Mouse (Mus musculus): ENCODE measurements around the gene Ovca2.
A peak's percentile ranks its signal among the peaks of the same experiment; 100 is the strongest.

Ovca2 gene

DNA sequence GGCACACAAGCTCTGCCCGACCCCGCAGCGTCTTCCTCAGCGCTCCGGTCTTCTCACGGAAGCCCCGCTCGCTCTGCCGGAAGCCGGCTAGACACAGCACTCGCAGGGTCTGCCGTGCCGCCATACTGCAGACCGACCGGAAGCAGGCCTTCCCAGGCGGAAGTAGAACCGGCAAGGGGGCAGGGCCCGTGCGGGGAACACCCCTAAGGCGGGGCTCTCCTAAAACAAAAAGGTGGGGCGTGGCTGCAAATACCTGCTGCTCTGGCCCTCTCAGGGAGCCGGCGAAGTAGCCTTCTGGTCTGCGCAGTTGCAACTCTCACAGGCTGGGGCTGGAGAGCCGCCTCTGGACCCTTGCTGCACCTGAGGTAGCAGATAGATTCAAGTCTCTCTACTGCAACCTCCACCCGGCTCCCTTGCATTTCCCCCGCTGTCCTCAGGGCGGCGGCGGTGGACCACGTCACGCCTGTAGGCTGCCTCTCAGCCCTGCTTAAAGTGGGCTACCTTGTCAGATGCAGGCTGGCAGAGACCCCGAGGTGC, at the start of gene Ovca2:
TSS of gene Ovca2 (minus strand) at position 164 of the 537 bp plus-strand sequence.
- peak; percentile 92 for DNase-seq (ENCODE audit: low spot score)

DNA sequence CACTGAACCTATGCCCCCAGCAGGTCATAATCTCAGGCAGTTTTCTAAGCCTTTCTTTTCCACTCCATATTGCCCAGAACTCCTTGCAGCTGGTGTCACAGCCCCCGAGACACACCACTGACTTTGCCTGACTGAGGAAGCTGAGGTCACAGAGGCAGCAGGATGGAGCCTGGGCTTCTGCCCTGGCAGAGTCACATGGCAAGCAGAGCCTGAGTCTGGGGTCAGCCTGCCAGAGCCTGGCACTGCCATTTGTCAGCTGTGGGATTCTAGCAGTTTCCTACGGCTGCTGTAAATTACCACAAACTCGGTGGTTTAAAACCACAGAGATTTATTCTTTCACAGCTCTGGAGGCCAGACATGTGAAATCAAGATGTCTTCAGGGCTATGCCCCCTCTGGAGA, 49.0 kb upstream of the Ovca2 start:
- no peak for DNase-seq (ENCODE audit: low spot score)

DNA sequence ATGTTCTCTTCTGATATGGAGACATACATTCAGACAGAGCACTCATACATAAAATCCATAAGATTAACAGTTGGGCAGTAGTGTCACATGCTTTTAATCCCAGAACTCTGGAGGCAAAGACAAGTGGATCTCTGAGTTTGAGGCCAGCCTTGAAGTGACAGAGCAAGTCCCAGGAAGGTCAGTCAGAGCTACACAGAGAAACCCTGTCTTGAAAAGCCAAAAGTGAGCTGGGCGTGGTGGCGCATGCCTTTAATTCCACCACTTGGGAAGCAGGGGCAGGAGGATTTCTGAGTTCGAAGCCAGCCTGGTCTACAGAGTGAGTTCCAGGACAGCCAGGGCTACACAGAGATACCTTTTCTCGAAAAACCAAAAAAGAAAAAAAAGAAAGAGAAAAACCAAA, 46.2 kb upstream of the Ovca2 start:
- DNase-seq (ENCODE audit: low spot score), result no peak

DNA sequence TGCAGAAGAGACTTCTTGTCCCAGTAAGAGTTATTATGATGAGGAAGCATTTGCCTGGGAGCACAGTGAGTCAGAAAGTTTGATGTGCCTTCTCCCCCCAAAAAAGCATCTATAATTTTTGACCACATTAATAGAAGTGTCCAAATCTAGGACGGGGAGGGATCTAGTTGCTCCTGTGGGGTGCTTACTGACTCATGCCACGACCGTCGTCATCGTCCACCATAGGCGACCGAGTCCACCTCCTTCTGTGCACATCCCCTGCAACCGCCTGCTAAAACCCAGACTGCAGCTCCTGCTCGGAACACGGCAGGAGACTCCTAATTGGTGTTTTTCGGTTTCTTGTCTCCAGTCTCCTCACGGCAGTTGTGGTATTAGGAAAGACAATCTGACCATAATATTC, 45.4 kb upstream of the Ovca2 start:
- DNase-seq (ENCODE audit: low spot score), result no peak

DNA sequence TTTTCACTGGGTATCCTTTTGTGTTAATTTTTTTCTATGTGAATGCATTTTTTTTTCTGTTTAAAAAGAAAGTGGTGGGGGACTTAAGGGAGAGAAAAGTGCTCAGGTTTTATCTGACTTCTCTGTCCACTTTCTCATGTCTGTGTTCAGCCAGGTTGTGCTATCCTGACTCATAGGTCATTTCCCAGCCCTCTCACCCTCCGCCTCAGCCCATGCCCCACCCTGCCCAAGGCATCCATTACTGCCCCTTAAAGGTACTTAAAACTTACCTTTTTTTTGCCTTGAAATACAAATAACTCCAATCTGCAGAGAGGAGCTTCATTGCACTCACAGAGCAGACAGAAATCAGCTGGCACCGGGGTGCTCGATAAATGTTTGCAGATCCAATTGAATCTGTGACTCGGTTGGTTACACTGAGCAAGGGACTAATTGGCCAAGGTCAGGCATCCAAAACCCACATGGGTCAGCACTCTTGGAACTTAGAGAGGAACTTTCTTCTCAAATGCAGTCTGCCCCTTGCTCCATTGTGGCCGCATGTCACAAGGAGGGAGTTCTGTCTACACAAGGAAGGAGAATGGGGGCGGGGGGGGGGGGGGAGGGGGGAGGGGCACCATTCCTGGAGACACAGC, 42.0 kb upstream of the Ovca2 start:
- no peak for DNase-seq (ENCODE audit: low spot score)

DNA sequence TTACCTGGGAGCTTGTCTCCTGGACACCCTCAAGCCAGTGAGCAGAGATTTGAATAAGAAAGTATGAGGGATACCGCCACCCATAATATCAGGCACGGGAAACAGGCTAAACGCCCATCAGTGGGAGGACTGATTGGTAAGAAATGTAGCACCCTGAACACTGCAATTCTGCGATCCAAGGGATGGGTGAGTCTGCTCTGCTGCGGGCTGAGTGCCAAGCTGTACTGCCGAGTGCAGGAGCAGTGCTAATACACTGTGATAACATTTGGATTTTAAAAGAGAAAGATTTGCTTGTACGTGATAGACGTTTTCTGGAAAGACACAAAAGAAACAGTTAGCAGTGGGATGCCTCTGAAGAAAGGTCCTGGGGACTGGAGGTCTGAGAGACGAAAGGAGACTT, 41.5 kb upstream of the Ovca2 start:
- no peak for DNase-seq (ENCODE audit: low spot score)

DNA sequence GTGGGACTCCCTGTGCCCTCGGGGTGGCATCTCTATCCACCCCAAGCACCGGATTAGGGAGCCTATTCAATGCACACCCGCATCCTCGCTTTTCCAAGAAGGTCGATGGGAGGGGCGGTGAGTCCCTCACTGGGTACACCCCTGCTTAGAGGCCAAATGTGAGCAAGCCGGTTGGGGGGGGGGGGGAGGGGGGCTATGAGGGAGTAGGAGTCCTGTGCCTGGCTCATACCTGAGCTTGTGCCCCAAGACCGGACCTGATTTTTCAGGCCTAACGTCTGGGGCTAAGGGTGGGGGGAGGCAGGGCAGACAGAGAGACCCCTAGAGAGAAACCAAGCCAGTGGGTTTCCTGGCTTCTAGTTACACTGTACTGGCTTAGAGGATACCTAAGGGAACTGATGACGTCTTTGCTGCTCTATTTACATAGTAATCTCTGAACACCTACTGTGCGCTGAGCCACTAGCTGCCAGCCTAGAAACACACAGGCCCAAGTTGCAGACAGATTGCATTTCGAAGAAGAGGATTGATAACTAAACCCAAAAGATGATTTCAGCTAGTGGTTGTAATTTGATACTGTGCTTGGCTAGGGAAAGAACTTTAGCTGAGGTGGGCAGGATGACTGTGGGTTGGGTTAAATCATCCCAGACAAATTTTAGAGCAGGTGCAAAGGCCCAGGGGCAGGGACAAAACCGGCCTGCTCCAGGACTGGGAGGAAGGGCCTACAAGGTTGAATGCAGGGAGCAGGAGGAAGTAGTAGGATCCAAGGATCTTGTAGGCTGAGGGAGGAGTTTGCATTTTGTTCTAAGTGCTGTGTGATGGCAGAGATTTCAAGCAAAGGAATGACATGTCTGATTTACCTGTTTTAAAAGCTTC, 35.7 kb upstream of the Ovca2 start:
- no peak for DNase-seq (ENCODE audit: low spot score)

DNA sequence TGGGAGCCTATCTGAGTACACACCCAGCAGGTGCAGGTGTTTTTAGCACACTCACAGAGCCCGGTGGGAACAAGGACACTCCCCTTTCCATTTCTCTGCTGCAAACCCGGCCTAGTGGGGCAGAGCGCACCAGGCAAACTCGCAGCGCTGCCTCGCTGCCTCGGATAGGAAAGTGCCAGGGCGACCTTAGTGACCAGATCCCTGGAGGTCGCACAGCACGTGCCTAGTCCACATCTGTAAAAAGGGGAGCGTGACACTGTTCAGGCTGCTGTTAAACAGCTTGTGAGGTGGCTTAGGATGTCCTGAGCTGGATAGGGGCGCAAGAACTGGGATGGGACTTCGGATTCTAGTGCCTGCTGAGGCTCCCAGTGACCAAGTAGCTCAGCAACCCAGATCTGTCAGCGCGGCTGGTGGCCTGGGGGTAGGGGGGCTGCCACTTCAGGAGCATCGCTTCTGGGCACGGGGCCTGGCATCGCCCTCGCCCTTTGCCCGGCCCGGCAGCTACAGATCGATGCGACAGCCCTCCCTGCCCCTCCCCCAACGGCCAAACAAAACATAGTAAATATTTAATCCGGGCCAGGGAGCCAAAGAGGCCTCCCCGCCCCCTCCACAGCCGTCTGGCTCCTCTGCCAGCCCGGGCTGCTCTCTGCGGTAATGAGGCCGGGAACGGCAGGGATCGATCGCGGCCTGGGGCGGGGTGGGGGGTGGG, 34.9 kb upstream of the Ovca2 start:
- DNase-seq (ENCODE audit: low spot score), result peak; percentile 63

DNA sequence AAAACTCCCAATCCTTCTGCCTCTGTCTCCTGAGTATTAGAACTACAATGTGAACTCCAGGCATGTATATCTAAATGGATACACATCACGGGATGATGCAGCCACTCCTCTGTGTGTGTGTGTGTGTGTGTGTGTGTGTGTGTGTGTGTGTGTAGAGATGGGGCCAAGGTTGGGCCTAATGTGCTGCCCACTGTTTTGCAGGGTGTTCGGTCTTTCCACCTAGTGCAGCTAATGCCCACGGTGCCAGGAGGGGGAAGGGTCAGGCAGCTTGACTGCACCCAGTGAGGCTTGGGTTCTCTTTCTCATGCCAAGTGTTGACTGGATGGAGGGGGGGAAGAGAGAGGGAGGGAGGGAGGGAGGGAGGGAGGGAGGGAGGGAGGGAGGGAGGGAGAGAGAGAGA, 34.2 kb upstream of the Ovca2 start:
- no peak for DNase-seq (ENCODE audit: low spot score)

DNA sequence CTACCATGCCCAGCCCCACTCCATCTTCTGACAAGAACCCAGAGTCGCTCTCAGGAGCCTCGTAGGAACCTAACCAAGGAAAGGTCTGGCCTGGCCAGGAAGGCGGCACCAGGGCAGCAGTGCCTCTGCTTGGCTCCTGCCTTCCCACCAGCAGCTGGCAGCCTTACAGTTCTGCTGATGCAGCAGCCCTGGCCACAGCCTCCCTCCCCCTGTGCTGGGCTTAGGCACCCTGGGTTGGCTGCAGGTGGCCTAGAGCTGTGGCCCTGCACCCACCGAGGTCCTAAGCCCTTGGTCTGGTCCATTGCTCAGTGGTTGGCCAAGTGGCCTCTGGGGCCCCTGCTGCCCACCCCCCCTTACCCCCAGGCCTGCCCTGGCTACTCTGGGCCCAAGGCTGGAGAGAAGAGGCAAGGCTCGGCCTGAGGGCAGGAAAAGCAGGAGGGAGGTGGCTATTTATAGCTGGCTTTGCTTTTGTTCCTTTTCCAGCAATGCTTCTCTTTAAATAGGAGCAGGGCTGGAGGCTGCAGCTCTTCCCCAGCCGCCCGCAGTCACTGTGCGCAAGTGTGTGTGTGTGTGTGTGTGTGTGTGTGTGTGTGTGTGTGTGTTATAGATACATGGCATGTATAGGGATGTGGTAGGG, 33.5 kb upstream of the Ovca2 start:
- DNase-seq (ENCODE audit: low spot score), result no peak

DNA sequence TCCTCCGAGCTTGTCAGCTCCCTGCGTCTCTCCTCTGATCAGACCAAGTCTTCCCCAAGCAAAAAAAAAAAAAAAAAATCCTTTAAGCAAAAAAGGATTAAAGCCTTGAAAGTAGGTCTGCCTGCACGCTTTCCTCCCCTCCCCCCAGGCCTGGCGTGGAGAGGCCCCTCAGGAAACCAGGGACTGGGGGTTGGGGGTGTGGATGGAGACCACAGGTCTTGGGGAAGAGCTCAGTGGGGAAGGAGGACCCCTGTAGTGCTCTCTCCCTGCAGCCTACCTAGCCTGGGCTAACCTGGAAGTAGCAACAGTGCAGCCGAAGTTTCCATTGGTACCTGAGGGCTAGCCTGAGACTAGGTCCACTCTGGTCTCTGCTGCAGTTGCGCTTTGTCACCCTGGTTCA, 32.1 kb upstream of the Ovca2 start:
- no peak for DNase-seq (ENCODE audit: low spot score)

DNA sequence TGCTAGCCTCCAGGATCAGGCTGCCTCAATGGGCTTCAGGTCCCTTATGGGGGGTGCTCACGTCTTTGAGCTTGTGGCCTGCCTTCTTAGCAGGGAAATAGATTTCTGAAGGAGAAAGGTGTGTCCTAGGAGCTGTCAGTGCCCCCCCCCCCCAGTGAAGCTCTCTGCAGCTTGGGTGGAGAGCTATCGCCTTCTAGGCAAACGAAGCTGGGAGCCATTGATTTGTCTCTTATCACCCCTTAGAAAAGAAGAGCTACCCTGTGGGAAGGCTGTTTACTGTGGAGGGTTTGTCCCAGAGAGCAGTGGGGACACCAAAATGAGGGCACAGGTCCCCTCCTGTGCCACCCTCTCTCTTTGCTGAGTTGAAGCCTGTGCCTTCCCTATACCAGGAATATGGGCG, 31.5 kb upstream of the Ovca2 start:
- no peak for DNase-seq (ENCODE audit: low spot score)

DNA sequence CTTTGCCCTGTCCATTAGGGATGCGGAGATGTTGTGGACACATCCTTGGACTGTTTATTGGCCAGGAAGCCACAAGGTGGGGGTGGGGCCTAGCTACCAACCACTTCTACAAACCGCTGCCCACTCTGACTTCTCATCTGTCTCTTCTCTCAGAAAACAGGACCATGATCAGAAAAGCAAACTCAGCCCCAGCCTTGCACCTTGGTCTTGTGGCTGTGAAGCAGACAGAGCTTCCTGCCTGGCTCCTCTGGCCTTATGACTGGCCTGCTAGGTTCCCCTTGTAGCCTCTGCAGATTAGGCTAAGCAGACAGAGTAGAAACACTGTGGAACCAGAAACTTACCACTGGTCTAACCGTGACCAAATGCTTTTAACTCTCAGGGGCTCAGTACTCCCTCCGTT, 30.7 kb upstream of the Ovca2 start:
- no peak for DNase-seq (ENCODE audit: low spot score)

DNA sequence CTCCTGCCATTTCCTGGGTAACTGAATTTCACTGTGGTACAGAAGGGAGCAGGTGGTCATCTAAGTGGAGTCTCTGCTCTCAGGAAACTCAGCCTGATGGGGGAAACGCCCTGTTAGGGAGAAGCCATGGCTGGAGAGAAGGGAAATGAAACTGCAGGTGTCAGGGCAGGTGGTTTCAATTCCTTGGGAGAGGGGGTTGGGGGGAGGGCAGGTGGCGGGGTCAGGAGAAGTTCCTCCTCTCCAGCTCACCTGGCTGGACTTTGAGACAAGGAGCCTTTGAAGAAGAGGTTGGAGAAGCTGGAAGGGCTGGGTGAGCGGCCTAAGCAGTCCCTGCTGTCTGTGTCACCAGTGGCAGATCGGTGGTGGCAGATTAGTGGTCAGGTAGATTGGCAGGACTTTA, 27.7 kb upstream of the Ovca2 start:
- no peak for DNase-seq (ENCODE audit: low spot score)

DNA sequence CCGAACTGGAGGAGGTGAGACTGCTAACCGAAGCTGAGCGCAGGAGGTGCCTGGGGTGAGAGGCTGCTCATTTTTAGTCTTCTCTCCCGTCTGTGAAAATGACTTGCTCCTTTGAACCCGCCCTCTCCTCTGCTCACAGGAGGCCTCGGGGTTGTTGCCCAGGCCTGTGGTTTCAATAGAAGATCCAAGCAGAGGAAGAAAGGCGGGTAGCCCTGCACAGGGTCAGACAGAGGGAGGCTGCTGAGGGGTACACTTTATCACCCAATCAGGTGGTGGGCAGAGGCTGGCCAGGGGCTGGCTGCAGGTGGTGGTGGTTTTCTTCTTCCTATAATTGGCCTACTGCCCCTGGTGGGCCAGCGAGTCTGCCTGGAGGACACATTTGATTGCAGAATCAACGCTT, 25.8 kb upstream of the Ovca2 start:
- DNase-seq (ENCODE audit: low spot score), result no peak

DNA sequence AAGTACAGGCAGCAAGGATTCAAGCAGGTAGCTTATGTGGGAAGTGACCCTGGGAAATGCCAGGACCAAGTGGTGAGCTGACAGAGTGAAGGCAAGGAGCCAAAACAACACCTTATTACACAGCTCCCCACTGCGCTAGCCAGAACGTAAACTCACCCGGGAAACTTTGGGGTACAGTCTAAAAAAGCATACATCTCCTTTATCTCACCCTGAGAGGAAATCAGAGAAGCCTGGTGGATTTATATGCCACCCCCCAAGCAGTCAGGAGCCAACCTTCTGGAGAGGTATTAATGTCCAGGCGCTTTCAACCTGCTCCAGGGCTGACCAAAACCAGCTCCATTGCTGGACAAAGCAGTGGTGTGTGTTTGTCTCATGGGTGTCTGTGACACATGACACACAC, 25.3 kb upstream of the Ovca2 start:
- DNase-seq (ENCODE audit: low spot score), result no peak

DNA sequence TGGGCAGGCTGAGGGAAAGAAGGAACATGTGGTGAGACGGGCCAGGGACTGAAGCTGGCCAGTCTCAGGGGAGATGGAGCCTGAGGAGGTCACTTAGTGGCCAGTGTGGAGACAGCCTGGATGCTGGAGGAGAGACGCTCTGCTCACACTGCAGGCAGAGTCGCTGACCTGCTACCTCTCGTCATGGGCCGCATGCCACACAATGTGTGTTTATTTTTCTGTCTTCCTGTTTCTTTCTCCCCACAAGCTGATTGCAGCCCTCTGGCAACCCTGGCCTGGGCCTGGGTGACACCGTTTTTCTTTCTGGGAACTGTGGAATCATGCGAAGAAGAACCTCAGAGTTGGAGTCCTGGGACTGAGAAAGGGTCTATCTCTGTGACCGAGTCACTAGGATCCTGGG, 23.1 kb upstream of the Ovca2 start:
- DNase-seq (ENCODE audit: low spot score), result no peak

DNA sequence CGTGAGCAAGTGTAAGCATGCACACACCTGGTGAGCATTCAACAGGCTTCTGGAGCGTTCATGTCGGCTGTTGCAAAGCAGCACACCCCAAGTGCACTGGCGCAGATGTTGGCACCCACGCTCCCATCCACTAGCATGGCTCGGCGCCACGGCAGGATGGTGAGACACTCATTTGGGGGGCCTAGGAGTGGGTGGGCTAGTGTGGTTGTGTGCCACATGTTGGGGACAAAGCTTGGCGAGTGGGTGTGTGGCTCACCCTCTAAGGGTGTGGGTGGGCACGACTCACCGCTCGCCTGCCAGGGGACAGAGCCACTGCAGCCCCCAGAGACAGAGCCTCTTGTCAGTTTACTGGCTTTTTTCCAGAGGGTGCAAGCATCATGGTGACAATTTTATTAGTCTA, 22.3 kb upstream of the Ovca2 start:
- DNase-seq (ENCODE audit: low spot score), result no peak

DNA sequence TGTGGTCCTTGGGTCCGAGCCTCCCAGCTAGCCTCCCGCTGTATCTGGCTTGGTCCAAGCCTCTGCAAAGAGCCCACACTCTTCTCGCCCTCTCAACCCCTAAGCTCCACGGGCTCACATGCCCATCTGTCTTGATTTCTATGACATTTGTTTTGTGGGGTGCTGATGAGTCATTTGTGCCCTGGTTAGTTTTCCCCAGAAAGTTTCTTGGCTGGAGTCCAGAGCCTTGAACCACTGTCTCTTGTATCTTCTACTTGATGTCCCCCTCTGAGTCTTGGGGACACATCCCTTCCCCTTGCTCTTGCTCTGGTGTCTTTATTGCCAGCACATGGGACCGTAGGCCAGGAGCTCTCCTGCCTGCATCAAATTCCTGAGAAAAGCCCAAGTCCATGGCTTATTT, 21.3 kb upstream of the Ovca2 start:
- no peak for DNase-seq (ENCODE audit: low spot score)

DNA sequence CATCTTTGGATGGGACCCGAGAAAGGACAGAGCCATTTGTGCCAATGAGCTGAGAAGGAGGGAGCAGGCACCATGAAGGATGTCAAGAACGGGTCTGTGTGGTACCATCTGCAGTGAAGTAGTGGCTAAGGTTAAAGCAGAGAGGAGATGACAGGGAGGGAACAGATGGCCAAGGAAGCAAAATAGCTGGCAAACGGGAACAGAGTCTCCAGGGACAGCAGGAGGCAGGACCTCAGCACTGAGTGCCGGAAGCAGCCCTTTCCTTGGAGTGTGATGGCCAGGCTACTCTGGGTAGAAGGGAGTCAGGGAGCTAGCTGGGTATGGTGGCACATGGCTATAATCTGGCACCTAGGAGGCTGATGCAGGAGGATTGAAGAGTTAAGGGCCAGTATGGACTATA, 20.2 kb upstream of the Ovca2 start:
- DNase-seq (ENCODE audit: low spot score), result no peak

DNA sequence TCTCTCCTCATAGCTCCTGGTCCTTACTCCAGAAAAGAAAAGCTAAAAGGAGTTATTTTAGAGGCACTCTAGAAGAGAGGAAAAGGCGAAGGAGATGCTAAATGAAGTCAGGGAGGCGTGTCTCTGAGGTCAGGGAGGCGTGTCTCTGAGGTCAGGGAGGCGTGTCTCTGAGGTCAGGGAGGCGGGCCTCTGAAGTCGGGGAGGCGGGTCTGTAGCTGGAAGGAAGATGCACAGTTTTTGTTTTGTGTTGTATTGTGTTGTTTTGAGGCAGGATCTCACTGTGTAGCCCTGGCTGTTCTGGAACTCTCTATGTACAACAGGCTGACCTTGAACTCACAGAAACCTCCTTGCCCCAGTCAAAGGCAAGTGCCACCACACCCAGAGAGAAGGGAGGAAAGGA, 19.3 kb upstream of the Ovca2 start:
- DNase-seq (ENCODE audit: low spot score), result no peak

DNA sequence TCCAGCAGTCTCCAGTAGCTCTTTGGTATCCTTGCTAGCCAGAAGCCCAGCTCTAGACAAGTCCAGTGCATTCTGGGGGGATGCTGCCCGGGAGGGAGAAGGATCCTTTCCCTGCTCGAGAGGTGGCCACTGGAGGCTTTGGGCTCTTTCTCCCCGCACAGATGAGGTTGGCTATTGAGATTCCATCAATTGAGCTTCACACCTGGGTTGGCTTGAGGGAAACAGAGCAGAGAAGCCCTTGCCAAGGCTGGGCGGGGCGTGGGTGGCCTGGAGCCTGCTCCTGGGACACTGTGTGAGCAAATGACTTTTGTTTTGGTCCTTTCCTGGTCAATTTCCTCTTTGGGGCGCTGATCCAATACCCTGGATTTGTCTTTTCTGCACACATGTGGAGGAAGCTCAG, 17.5 kb upstream of the Ovca2 start:
- DNase-seq (ENCODE audit: low spot score), result no peak

Data from lung, postnatal 25 days (tissue).